Mouse (Mus musculus) activated CD4-positive, CD25-positive, alpha-beta regulatory T cell (primary cell): ENCODE measurements around the gene Dhrs2. TPM values are rescaled to one million over a fixed set of nuclear protein-coding genes. Genes with fewer than 3 reads are reported as not detected.

Experiments
- polyA plus RNA-seq, 2 experiments: library from polyadenylated mRNA; unstranded; fragments of 100-300 nt; shearing (Covaris generic); gene quantifications; one replicate each; pipeline ENCODE4 v1.2.1; 2017

Dhrs2 gene
- polyA plus RNA-seq, result not detected

GRCm38 (mm10) chr14:55221707-55222106 lies at the start of gene Dhrs2:
TSS of gene Dhrs2 (plus strand) at chr14:55222007.

Other genes starting within 250 kb of the Dhrs2 start
- not detected for gene Gm17428, start 245.1 kb upstream of the Dhrs2 start, polyA plus RNA-seq
- under 1 TPM in 1 of 2 experiments, not detected in 1; 0.11 TPM for gene Myh7, start 227.4 kb upstream of the Dhrs2 start, polyA plus RNA-seq
- 100 to 1,000 TPM; 108 to 134 TPM for gene Ngdn, start 206.6 kb upstream of the Dhrs2 start, polyA plus RNA-seq
- gene Zfhx2, start 129.7 kb upstream of the Dhrs2 start, polyA plus RNA-seq, result 1 to 10 TPM; 4.6 to 6.7 TPM
- gene Thtpa, start 127.2 kb upstream of the Dhrs2 start, polyA plus RNA-seq, result 10 to 100 TPM in 1 of 2 experiments, 1 to 10 TPM in 1; 7.3 to 14.3 TPM
- gene Ap1g2, start 115.4 kb upstream of the Dhrs2 start, polyA plus RNA-seq, result 100 to 1,000 TPM; 102 to 150 TPM
- under 1 TPM in 1 of 2 experiments, not detected in 1; 0.32 TPM for gene Jph4, start 105.1 kb upstream of the Dhrs2 start, polyA plus RNA-seq